Mouse (Mus musculus) small intestine, adult 10 weeks (tissue): ENCODE data around the gene Slc41a1. TPM values are rescaled to one million over a fixed set of nuclear protein-coding genes. Genes with fewer than 3 reads are reported as not detected.

ENCODE experiments used
- polyA plus RNA-seq: library from polyadenylated mRNA; stranded (reverse); fragments of 350-450 nt; fragmentation: Illumina TruSeq; extraction: RNeasy Lipid Tissue Mini Kit (QIAGEN cat#74804); gene quantifications from one replicate; pipeline ENCODE4 v1.2.3, GENCODE M21; 2014; ENCODE audit warnings: low replicate concordance

The Slc41a1 gene
- 1.9 TPM for polyA plus RNA-seq

DNA sequence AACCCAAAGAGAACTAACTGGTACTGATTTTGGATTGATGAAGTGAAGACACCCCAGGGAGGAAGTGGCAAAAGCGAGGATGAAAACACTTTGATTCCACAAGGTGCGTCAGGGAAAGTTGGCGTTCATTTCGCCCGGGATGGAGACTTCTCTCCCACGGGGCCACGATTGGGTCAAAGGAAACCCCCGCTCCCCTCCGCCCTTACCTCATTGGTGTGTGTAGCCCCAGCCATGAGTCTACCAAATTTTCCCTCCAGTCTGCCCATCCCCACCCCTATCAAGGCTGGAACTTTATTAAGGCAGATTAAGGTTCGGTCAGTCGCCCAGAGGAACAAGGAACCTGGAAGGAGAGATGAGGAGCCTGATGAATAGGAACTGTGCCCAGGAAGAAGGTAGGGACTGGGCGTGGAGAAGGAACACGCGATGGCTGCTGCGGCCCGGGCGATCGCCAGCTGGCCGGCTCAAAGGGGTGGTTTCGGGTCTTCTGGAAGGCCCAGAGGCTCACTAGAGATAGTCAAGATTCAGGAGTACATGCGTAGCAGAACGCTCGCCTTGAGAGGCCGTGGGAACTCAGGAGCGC, at the start of gene Slc41a1:
Gene Slc41a1 (plus strand): TSS at position 287 of the 580 bp plus-strand sequence.

DNA sequence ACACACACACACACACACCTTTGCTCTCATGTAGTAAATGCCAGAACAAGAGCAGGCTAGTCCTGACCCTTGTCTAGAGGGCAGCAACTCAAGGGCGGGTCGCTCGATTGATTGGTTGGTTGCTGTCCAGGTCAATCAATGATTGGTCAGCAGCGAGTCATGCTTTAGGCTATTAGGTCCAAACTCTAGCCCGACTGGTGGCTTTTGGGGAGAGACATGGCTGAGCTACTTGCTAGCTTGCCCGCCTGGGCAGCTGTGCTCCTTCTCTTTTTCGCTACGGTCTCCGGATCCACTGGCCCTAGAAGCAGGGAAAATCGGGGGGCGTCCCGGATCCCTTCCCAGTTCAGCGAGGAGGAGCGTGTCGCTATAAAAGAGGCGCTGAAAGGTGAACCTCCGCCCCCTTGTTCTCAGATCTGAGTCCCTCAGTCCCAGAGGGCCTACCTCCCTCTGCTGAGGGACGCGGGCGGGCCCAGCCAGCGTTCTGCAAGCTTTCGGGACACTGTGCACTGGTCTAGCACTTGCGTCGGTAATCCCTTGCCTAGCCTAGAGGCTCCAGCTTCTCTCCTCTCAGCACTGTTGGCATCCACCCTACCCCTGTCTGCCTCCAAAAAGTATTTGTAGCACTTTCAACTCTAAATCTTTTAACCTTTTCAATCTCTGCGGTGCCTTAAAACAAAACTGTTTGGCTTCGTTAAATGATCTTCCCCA, 29.9 kb upstream of the Slc41a1 start, which contains the start of gene Pm20d1:
Gene Pm20d1 (plus strand): TSS at position 180 of the 708 bp plus-strand sequence.

DNA sequence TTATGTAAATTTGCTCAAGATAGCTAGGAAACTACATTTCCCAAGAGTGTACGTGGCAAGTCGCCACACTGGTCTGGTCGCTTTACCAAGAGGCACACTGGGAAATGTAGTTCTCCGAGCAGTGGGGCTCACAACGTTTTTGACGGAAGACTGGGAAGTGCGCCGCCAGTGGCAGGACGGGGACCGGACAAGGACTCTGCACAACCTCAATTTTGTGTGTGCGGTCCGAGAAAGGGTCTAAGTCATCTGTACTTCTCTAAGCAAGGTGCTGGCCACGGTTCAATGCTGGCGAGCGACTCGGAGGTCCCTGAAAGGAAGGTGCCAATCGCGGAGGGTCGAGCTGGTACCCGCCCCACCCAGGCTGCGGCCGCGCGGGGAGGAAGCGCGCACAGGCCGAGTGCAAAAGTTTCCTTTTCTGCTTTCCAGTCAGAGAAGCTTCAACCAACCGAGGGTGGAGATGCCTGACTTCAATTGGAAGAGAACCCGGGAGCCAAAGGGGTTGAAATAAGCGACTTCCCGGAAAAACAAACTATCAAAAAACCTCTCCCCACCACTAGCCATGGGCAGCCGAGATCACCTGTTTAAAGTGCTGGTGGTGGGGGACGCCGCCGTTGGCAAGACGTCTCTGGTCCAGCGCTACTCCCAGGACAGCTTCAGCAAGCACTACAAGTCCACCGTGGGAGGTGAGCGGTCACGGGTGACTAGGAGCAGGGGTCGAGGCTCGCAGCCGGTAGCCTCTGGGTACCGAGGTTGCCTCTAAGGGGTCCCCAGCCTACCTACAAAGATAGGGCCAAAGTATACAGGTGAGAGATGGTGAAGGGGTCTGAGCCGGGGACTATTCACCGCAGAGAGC, 40.0 kb downstream of the Slc41a1 start, which contains the start of gene Rab29:
Gene Rab29 (plus strand): TSS at position 132 of the 853 bp plus-strand sequence.

Other genes starting within 250 kb of the Slc41a1 start
- 0.11 TPM for gene Avpr1b, start 228.3 kb upstream of the Slc41a1 start, polyA plus RNA-seq
- gene Ctse, start 189.2 kb upstream of the Slc41a1 start, polyA plus RNA-seq, result 1.7 TPM
- gene Rab7b, start 138.8 kb upstream of the Slc41a1 start, polyA plus RNA-seq, result 2.6 TPM
- not detected for gene Slc26a9, start 83.5 kb upstream of the Slc41a1 start, polyA plus RNA-seq
- 33.3 TPM for gene Pm20d1, start 30.1 kb upstream of the Slc41a1 start, polyA plus RNA-seq
- gene Rab29, start 39.7 kb downstream of the Slc41a1 start, polyA plus RNA-seq, result 1.6 TPM
- 66.8 TPM for gene Nucks1, start 83.0 kb downstream of the Slc41a1 start, polyA plus RNA-seq
- not detected for gene Slc45a3, start 135.5 kb downstream of the Slc41a1 start, polyA plus RNA-seq
- 36.5 TPM for gene Elk4, start 180.1 kb downstream of the Slc41a1 start, polyA plus RNA-seq
- gene Mfsd4a, start 240.6 kb downstream of the Slc41a1 start, polyA plus RNA-seq, result 15.8 TPM